Mouse (Mus musculus): ENCODE measurements around the gene Canx. TPM values are rescaled to one million over a fixed set of nuclear protein-coding genes. Genes with fewer than 3 reads are reported as not detected.

Gene Canx
- polyA plus RNA-seq, 1 experiment from 2014 or later, result 248 TPM

GRCm38 (mm10) chr11:50248473-50249171 lies 76.9 kb downstream of the Canx start:
- WGBS, result 81% methylated on average over 7 of the region's 7 CpGs
- Histone ChIP-seq H3K36me3 (ENCODE audit: control insufficient read depth, insufficient read depth, low read length) (no peaks in the 10 kb centered on the region), H3K4me3 (ENCODE audit: low read depth, low read length) (no peak overlapping the region), H3K27me3 (ENCODE audit: control insufficient read depth, insufficient read depth, low read length) (no peaks in the 10 kb centered on the region), H3K4me1 (replicated peaks; ENCODE audit: control insufficient read depth, insufficient read depth, low read length) (no peaks in the 10 kb centered on the region), H3K9me3 (ENCODE audit: control insufficient read depth, low read length) (no peaks in the 10 kb centered on the region), H3K4me2 (ENCODE audit: low read depth, low read length, severe bottlenecking) (no peak overlapping the region), H3K27ac (ENCODE audit: low read depth, low read length) (no peak overlapping the region), H3K9ac (ENCODE audit: low read length) (no peak overlapping the region)
- ATAC-seq (replicated peaks; ENCODE audit: low FRiP score), result no peak
- DNase-seq (ENCODE audit: low spot score), result no peak

- no peak overlapping the region for H3K27ac ChIP-seq (ENCODE audit: low read depth, low read length)
- ATAC-seq (replicated peaks; ENCODE audit: low FRiP score) (no peak), DNase-seq (ENCODE audit: low spot score) (no peak)
- no peaks in the 10 kb centered on the region for H3K27me3 ChIP-seq (ENCODE audit: control insufficient read depth, insufficient read depth, low read length)
- H3K9me3 ChIP-seq (ENCODE audit: control insufficient read depth, low read length), result no peaks in the 10 kb centered on the region
- H3K4me1 ChIP-seq (replicated peaks; ENCODE audit: control insufficient read depth, insufficient read depth, low read length), result no peaks in the 10 kb centered on the region
- H3K9ac ChIP-seq (ENCODE audit: low read length), result no peak overlapping the region
- no peak overlapping the region for H3K4me3 ChIP-seq (ENCODE audit: low read depth, low read length)
- WGBS, result 73% methylated on average over 5 of the region's 5 CpGs
- no peak overlapping the region for H3K4me2 ChIP-seq (ENCODE audit: low read depth, low read length, severe bottlenecking)
- H3K36me3 ChIP-seq (ENCODE audit: control insufficient read depth, insufficient read depth, low read length), result no peaks in the 10 kb centered on the region
Measured at GRCm38 (mm10) chr11:50245269-50245668, 80.2 kb downstream of the Canx start.

MicroRNAs within 50 kb of the gene (microRNA counts, 519-probe panel; counts per million panel counts)
- 4,575 counts per million, percentile 42 among the panel's probes with 10 or more counts for microRNA mmu-miR-804

Small RNAs within 50 kb of the gene (microRNA-seq; reads per million reads assigned to microRNA genes)
- gene Mir804 (ENCODE audit: insufficient number of aligned reads), result not detected

Other genes starting within 250 kb of the Canx start
- gene Tbc1d9b, start 194.3 kb downstream of the Canx start, polyA plus RNA-seq (2014; fragmentation: Nextera tagmentation; extraction: Ambion mirVana), result 34.0 and 36.9 TPM in 2 replicates
- 20.1 and 21.1 TPM in 2 replicates for gene Mrnip, start 151.2 kb downstream of the Canx start, polyA plus RNA-seq (2014; fragmentation: Nextera tagmentation; extraction: Ambion mirVana)
- gene Sqstm1, start 114.8 kb downstream of the Canx start, polyA plus RNA-seq (2014; fragmentation: Nextera tagmentation; extraction: Ambion mirVana), result 148 and 164 TPM in 2 replicates
- 24.2 and 30.9 TPM in 2 replicates for gene Mgat4b, start 114.8 kb downstream of the Canx start, polyA plus RNA-seq (2014; fragmentation: Nextera tagmentation; extraction: Ambion mirVana)
- gene Ltc4s, start 87.1 kb downstream of the Canx start, polyA plus RNA-seq (2014; fragmentation: Nextera tagmentation; extraction: Ambion mirVana), result 0.51 and 0.81 TPM in 2 replicates
- gene Maml1, start 33.4 kb downstream of the Canx start, polyA plus RNA-seq (2014; fragmentation: Nextera tagmentation; extraction: Ambion mirVana), result 10.0 and 11.9 TPM in 2 replicates
- gene Cby3, start 28.8 kb upstream of the Canx start, polyA plus RNA-seq (2014; fragmentation: Nextera tagmentation; extraction: Ambion mirVana), result 0.47 TPM in 1 of 2 replicates, not detected in the other
- gene Hnrnph1, start 51.3 kb upstream of the Canx start, polyA plus RNA-seq (2014; fragmentation: Nextera tagmentation; extraction: Ambion mirVana), result 833 and 855 TPM in 2 replicates
- 23.9 and 26.7 TPM in 2 replicates for gene Rufy1, start 105.5 kb upstream of the Canx start, polyA plus RNA-seq (2014; fragmentation: Nextera tagmentation; extraction: Ambion mirVana)

All from forebrain, embryonic 11.5 days (tissue).